Mouse (Mus musculus) intestine, embryonic 15.5 days (tissue): Measurements from ENCODE around the gene Eif4e2. TPM values are rescaled to one million over a fixed set of nuclear protein-coding genes. Genes with fewer than 3 reads are reported as not detected.

ENCODE experiments used
- ATAC-seq: fragments of 200-750 bp; cut with Nextera tagmentation; 2 replicates; pipeline ENCODE4 v1.8.0; 2017; ENCODE audit warnings: moderate TSS enrichment, moderate library complexity
- H3K27ac ChIP-seq: fragments of 300-500 bp; sonication (generic); 2 replicates; pipeline ENCODE4 v1.5.1; 2015; ENCODE audit warnings: mild to moderate bottlenecking, inconsistent platforms
- H3K27me3 ChIP-seq: fragments of 300-500 bp; sonication (generic); replicated peaks from 2 replicates; pipeline ENCODE4 v1.6.1; 2015; ENCODE audit warnings: inconsistent platforms
- H3K36me3 ChIP-seq: fragments of 300-500 bp; sonication (generic); 2 replicates; pipeline ENCODE4 v1.6.1; 2015; ENCODE audit warnings: inconsistent platforms
- H3K4me1 ChIP-seq: fragments of 300-500 bp; sonication (generic); replicated peaks from 2 replicates; pipeline ENCODE4 v1.6.1; 2015; ENCODE audit warnings: inconsistent platforms
- H3K4me2 ChIP-seq: fragments of 300-500 bp; sonication (generic); replicated peaks from 2 replicates; pipeline ENCODE4 v1.6.1; 2015; ENCODE audit warnings: mild to moderate bottlenecking, inconsistent platforms
- H3K4me3 ChIP-seq: fragments of 300-500 bp; sonication (generic); replicated peaks from 2 replicates; pipeline ENCODE4 v1.5.1; 2015; ENCODE audit warnings: inconsistent platforms
- H3K9ac ChIP-seq: fragments of 300-500 bp; sonication (generic); 2 replicates; pipeline ENCODE4 v1.6.1; 2015; ENCODE audit warnings: inconsistent platforms
- H3K9me3 ChIP-seq: fragments of 300-500 bp; sonication (generic); 2 replicates; pipeline ENCODE4 v1.6.1; 2016; ENCODE audit warnings: inconsistent platforms
- WGBS: fragments of 180-500 bp; shearing (Covaris S2); methylation state at CpG from one replicate; pipeline ENCODE4 v1.1.7; 2015; 5-methylcytosine and 5-hydroxymethylcytosine counted together
- polyA plus RNA-seq: library from polyadenylated mRNA; unstranded; fragments of >200 nt; fragmentation: Nextera tagmentation; extraction: Ambion mirVana; gene quantifications from 2 replicates; pipeline ENCODE4 v1.2.1, GENCODE M21; 2015

Eif4e2 gene
- polyA plus RNA-seq, 1 experiment from 2014 or later, result 170 TPM

DNA sequence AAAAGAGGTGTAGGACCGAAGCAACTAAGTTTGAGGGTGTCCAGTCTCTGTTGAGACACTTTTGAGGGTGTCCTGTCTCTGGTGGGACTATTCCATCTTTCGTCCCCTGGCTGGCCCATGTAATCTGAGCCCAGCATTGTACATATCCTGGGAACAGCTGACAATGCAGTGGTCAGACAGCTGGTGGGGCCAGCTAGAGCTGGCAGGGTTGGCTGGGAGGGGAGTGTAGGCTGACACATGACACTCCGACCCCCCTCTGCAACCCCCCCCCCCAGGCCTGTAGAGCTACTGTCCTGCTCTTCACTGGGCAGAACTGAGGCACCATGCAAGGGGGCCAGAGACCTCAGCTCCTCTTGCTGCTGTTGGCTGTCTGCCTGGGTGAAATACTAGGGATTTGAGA, 8.2 kb upstream of the Eif4e2 start:
- 48% methylated on average over 3 of the region's 3 CpGs for WGBS
- H3K9ac ChIP-seq, result no peak overlapping the region
- H3K27me3 ChIP-seq, result peaks cover 19% of the 10 kb centered on the region
- H3K4me2 ChIP-seq, result no peak overlapping the region
- no peak overlapping the region for H3K27ac ChIP-seq
- H3K4me1 ChIP-seq, result 0 out of 2 replicates have a peak, but pooled peaks cover 2% of the 10 kb centered on the region
- H3K36me3 ChIP-seq, result no peaks in the 10 kb centered on the region
- H3K9me3 ChIP-seq, result no peaks in the 10 kb centered on the region
- ATAC-seq, result no peak
- H3K4me3 ChIP-seq, result no peak overlapping the region

- Histone ChIP-seq H3K27me3 (peaks cover 19% of the 10 kb centered on the region), H3K36me3 (no peaks in the 10 kb centered on the region), H3K4me3 (no peak overlapping the region), H3K4me1 (0 out of 2 replicates have a peak, but pooled peaks cover 2% of the 10 kb centered on the region), H3K9me3 (no peaks in the 10 kb centered on the region), H3K27ac (no peak overlapping the region), H3K4me2 (no peak overlapping the region), H3K9ac (no peak overlapping the region)
- WGBS, result 17% methylated on average over 17 of the region's 17 CpGs
- no peak for ATAC-seq
Observed at GRCm38 (mm10) chr1:87206339-87206738, 7.4 kb upstream of the Eif4e2 start.

DNA sequence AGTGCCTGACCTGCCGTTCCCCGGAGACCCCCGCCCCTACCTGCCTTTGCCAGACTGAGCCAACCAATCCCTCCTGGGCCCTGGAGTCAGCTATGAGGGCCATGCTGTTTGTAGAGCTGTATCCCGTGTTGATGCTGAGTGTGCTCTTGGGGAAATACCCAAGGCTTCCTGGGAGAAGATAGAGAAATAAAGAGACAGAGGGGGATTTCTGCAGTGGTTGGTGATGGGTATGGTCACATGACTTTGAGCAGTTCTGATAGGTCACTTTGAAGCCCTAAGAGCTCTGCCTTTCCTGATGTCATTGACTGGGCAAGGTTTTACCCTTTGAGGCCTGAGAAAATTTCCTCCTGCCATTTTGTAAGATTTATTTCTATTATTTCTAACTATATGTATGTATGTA, 2.3 kb upstream of the Eif4e2 start:
- no peak for ATAC-seq
- Histone ChIP-seq H3K4me2 (no peak overlapping the region), H3K27ac (no peak overlapping the region), H3K4me1 (peaks cover 10% of the 10 kb centered on the region; the same call in 1 of the 2 replicates), H3K9me3 (no peaks in the 10 kb centered on the region), H3K36me3 (no peaks in the 10 kb centered on the region), H3K27me3 (peaks cover 12% of the 10 kb centered on the region), H3K4me3 (no peak overlapping the region), H3K9ac (no peak overlapping the region)
- WGBS, result 80% methylated on average over 4 of the region's 4 CpGs

- H3K9ac ChIP-seq, result peak overlapping the region; percentile 98
- 7% methylated on average over 4 of the region's 4 CpGs for WGBS
- no peaks in the 10 kb centered on the region; the same call in 1 of the 2 replicates for H3K36me3 ChIP-seq
- H3K27ac ChIP-seq, result no peak overlapping the region
- peaks cover 10% of the 10 kb centered on the region for H3K4me1 ChIP-seq
- H3K27me3 ChIP-seq, result no peaks in the 10 kb centered on the region
- H3K4me3 ChIP-seq, result peak overlapping the region; percentile 92
- ATAC-seq, result no peak
- H3K4me2 ChIP-seq, result peak overlapping the region; percentile 67
- no peaks in the 10 kb centered on the region for H3K9me3 ChIP-seq
Observed at GRCm38 (mm10) chr1:87214748-87215147, 1.0 kb downstream of the Eif4e2 start.

DNA sequence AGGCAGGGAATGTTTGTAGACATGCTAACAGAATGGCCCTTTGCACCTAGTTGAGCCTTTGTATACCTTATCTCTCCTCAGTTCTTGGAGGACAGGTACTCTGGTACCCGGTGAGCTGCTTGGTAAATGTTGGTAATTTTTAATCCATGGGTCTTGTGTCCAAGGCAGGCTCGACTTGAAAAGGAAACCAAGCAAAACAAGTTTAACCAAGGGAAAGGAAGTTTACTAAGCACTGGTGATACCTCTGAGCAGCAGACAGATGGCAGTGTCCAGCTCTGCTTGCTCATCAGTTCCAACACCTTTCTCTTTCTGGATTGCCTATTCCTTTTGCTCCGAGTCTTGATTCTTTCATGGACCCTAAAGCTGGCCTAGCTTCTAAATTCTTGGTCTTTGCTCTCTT, 4.2 kb downstream of the Eif4e2 start:
- Histone ChIP-seq H3K4me1 (peaks cover 9% of the 10 kb centered on the region), H3K9ac (no peak overlapping the region)

GRCm38 (mm10) chr1:87225739-87226138, 12.0 kb downstream of the Eif4e2 start:
- WGBS, result 95% methylated on average over 8 of the region's 8 CpGs
- H3K9me3 ChIP-seq, result no peaks in the 10 kb centered on the region
- no peaks in the 10 kb centered on the region for H3K4me1 ChIP-seq
- H3K27me3 ChIP-seq, result no peaks in the 10 kb centered on the region
- H3K4me3 ChIP-seq, result no peak overlapping the region
- no peak overlapping the region for H3K27ac ChIP-seq
- no peak overlapping the region for H3K4me2 ChIP-seq
- peaks cover 51% of the 10 kb centered on the region for H3K36me3 ChIP-seq
- no peak overlapping the region for H3K9ac ChIP-seq
- no peak for ATAC-seq

More for the DNA sequence above, 4.2 kb downstream of the Eif4e2 start:
- WGBS, result 61% methylated on average over 3 of the region's 3 CpGs
- H3K27ac ChIP-seq, result no peak overlapping the region
- no peak overlapping the region for H3K4me3 ChIP-seq
- no peak overlapping the region for H3K4me2 ChIP-seq
- H3K36me3 ChIP-seq, result peaks cover 16% of the 10 kb centered on the region
- no peaks in the 10 kb centered on the region for H3K9me3 ChIP-seq
- ATAC-seq, result no peak
- no peaks in the 10 kb centered on the region for H3K27me3 ChIP-seq

DNA sequence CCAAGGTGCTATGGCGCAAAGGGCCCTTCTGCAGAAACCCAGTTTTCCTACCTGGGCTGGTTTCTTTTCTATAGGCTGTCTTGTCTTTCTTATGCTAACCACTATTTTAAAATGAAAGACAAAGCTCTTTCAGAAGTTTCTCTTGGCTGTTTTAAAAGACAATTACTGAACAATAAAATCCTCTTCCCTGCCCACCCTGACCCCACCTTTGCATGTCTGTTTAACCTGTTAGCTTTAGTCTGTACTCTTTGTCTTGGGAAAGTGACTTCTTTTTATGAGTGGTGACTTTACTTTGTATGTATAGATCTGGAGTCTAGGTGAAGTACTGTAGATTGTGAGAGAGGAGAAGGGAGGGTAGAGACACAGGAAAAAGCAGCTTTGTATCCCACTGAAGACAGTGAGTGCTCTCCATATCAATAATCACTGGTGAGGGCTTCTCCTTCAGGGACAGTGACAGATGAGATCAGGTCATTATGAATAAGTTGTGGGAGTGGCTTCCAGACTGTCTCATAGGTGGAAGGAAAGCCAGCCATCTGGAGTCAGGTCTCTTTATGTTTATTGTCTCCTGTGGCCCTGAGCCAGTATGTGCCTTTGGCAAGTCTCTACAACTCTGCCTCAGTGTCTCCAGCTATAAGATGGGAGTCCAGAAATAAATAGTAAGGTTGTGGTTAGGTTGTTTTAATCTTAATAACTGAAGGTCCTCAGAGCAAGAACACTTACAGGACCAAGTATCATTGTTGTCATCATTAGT, 12.9 kb downstream of the Eif4e2 start:
- no peak overlapping the region for H3K4me3 ChIP-seq
- no peak overlapping the region for H3K9ac ChIP-seq
- H3K36me3 ChIP-seq, result peaks cover 47% of the 10 kb centered on the region
- H3K4me2 ChIP-seq, result no peak overlapping the region
- WGBS, result 96% methylated on average over 1 of the region's 1 CpGs
- ATAC-seq, result no peak
- H3K4me1 ChIP-seq, result no peaks in the 10 kb centered on the region
- no peak overlapping the region for H3K27ac ChIP-seq
- H3K9me3 ChIP-seq, result no peaks in the 10 kb centered on the region
- H3K27me3 ChIP-seq, result no peaks in the 10 kb centered on the region

DNA sequence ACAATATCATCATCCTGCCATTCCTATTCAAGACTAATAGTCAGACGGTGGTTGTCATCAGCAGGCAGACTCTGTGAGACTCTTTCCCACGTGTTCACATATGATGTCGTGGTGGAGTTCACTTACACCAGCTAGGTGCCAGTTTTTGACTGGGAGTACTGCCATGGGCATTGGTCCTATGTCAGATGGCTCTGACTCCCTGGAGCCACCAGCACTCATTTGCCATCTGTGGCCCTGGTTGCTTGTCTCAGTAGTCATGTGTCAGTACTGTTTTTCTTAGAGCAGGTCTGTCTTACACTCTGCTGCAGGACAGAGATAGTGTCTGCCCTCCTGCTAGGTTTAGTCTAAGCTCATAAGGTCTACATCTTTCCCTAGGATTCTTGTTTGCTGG, 13.4 kb downstream of the Eif4e2 start:
- Histone ChIP-seq H3K27me3 (no peaks in the 10 kb centered on the region), H3K4me3 (no peak overlapping the region), H3K9ac (no peak overlapping the region), H3K9me3 (no peaks in the 10 kb centered on the region), H3K4me1 (no peaks in the 10 kb centered on the region), H3K36me3 (peaks cover 46% of the 10 kb centered on the region), H3K27ac (no peak overlapping the region), H3K4me2 (no peak overlapping the region)
- ATAC-seq, result no peak
- WGBS, result 92% methylated on average over 3 of the region's 3 CpGs

- Histone ChIP-seq H3K27me3 (no peaks in the 10 kb centered on the region), H3K9me3 (no peaks in the 10 kb centered on the region), H3K4me3 (no peak overlapping the region), H3K4me2 (no peak overlapping the region), H3K36me3 (peaks cover 36% of the 10 kb centered on the region), H3K9ac (no peak overlapping the region), H3K27ac (no peak overlapping the region), H3K4me1 (no peaks in the 10 kb centered on the region)
- 88% methylated on average over 5 of the region's 5 CpGs for whole genome bisulfite sequencing
- ATAC-seq, result no peak
Observed at GRCm38 (mm10) chr1:87230606-87231005, 16.9 kb downstream of the Eif4e2 start.

- no peak overlapping the region for H3K4me2 ChIP-seq
- peaks cover 22% of the 10 kb centered on the region for H3K36me3 ChIP-seq
- H3K4me1 ChIP-seq, result no peaks in the 10 kb centered on the region
- H3K9me3 ChIP-seq, result no peaks in the 10 kb centered on the region
- no peaks in the 10 kb centered on the region for H3K27me3 ChIP-seq
- H3K27ac ChIP-seq, result no peak overlapping the region
- no peak for ATAC-seq
- H3K9ac ChIP-seq, result no peak overlapping the region
- no peak overlapping the region for H3K4me3 ChIP-seq
- 82% methylated on average over 7 of the region's 7 CpGs for WGBS
Observed at GRCm38 (mm10) chr1:87232197-87232596, 18.5 kb downstream of the Eif4e2 start.

DNA sequence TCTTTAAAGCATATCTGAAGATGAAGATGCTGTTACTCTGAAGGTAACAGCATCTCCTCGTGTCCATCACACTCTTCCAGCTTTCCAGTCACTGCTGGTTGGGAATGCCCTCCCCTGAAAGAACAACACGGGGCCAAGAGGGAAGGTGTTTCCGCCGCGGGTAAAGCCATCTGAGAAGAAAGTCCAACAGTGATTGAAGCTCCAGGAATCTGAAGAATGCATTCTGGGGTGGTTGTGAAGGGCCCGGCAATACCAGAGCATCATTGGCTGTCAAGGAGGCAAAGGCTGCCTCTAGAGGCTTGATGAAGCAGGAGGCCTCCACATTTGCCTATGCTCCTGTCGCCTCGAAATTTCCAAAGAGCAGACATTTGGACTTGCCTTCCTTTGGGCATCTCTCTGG, 25.3 kb downstream of the Eif4e2 start:
- no peak for ATAC-seq
- H3K4me3 ChIP-seq, result no peak overlapping the region
- 48% methylated on average over 8 of the region's 8 CpGs for WGBS

DNA sequence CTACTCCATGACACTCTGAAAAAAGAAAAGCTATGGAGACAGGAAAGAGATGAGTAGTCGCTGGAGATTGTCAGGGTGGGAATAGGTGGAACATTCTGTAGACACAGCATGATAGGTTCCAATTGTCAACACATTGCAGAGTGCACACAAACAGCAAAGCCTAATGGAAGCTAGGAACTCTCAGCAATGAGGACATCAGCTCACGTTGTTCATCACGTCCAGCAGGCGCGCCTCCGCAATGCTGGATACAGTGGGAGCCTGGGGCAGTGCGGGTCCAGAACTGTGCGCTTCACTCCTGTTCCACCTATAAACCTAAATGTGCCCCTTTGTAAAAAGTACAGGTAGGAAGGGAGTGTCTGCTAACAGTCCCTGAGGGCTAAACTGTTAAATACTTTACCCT, 29.3 kb downstream of the Eif4e2 start:
- Histone ChIP-seq H3K27ac (no peak overlapping the region), H3K9ac (no peak overlapping the region), H3K4me2 (no peak overlapping the region), H3K4me3 (no peak overlapping the region), H3K27me3 (no peaks in the 10 kb centered on the region), H3K36me3 (0 out of 2 replicates have a peak, but pooled peaks cover 8% of the 10 kb centered on the region), H3K4me1 (0 out of 2 replicates have a peak, but pooled peaks cover 3% of the 10 kb centered on the region), H3K9me3 (no peaks in the 10 kb centered on the region)
- 92% methylated on average over 8 of the region's 8 CpGs for WGBS
- no peak for ATAC-seq

More for the DNA sequence above, 25.3 kb downstream of the Eif4e2 start:
- Histone ChIP-seq H3K9me3 (no peaks in the 10 kb centered on the region), H3K36me3 (0 out of 2 replicates have a peak, but pooled peaks cover 8% of the 10 kb centered on the region), H3K9ac (no peak overlapping the region), H3K4me2 (no peak overlapping the region), H3K27me3 (no peaks in the 10 kb centered on the region), H3K27ac (no peak overlapping the region), H3K4me1 (no peaks in the 10 kb centered on the region)

DNA sequence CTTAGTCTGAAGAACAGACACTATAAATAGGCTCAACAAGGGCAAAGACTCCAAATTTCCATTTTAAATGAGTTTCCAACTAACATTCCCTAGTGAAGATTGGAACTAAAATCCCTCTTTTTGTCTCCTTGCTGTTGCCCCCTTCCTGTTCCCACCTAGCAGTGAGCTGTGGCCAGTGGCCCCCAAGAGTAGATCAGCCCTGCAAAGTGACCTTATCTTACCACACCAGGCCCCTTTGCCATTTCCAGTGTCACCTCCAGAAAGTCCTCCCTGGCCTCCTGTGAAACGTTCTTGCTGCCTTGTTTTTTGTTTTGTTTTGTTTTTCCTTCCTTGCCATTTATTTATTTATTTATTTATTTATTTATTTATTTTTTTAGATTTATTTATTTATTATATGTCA, 31.7 kb downstream of the Eif4e2 start:
- H3K9me3 ChIP-seq, result no peaks in the 10 kb centered on the region
- no peaks in the 10 kb centered on the region for H3K36me3 ChIP-seq
- no peak overlapping the region for H3K4me2 ChIP-seq
- H3K27ac ChIP-seq, result no peak overlapping the region
- no peak overlapping the region for H3K4me3 ChIP-seq
- H3K27me3 ChIP-seq, result no peaks in the 10 kb centered on the region
- H3K9ac ChIP-seq, result no peak overlapping the region
- 0 out of 2 replicates have a peak, but pooled peaks cover 3% of the 10 kb centered on the region for H3K4me1 ChIP-seq
- WGBS, result 38% methylated on average over 1 of the region's 1 CpGs
- ATAC-seq, result no peak
